Mouse (Mus musculus): ENCODE measurements at regions not wholly inside any gene's neighbourhood (a gene's known extent, or its start where the extent isn't known, plus 50 kb on each side); places are given as distances from the start of the nearest gene placed in this dataset.
"Not testable (repeated sequence)": the region's sequence is repeated elsewhere in the genome, so short reads cannot be mapped to it uniquely, and the experiment has no call there.

DNA sequence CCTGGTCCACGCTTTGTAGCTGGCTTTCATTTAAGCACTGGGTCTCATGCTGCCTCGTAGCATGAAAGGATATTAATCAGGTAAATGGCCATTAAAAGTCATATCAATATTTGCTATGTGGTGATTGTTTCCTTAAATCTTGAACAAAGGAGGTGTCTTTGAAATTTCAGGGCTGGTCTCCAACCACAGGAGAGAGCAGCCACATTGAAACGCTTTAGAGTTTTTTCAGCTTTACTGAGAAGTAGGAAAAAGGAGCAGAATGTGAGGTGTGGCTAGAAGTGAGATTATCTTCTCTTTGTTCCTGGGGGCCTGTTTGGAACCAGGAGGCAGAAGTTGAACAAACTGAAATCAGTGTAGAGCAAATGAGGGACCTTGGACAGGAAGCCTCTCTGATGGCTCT lies 311.7 kb downstream of the Tox3 start:
- ATAC-seq (ENCODE audit: insufficient read depth, low FRiP score, low read depth), result peak; percentile 66; the same call in 1 of the 2 replicates
- Histone ChIP-seq H3K9me3 (no peaks in the 10 kb centered on the region), H3K4me1 (no peaks in the 10 kb centered on the region), H3K4me2 (no peak overlapping the region), H3K4me3 (replicated peaks) (no peak overlapping the region), H3K27ac (peak overlapping the region; percentile 7; the same call in 1 of the 2 replicates), H3K9ac (no peak overlapping the region), H3K36me3 (no peaks in the 10 kb centered on the region), H3K27me3 (replicated peaks) (no peaks in the 10 kb centered on the region)
- 43% methylated on average over 3 of the region's 3 CpGs for WGBS

DNA sequence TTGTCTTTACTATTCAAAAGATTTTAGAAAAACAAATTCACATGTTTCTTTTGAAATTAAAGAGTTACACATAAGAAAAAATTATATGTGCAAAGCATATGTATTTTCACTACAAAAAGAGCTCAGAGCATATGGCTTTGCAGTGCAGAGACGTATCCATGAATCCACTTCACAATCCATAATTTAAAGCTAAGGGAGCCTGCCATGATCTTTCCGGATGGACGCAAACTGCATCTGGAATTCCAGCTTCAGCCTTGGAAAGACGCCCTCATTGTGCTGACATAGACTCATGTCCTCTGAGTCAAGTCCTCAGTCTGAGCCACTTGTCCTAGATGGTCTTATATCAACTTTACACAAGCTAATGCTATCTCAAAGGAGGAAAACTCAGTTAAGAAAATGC lies 315.6 kb downstream of the Tox3 start:
- Histone ChIP-seq H3K4me3 (replicated peaks) (no peak overlapping the region), H3K4me2 (no peak overlapping the region), H3K9me3 (no peaks in the 10 kb centered on the region), H3K27me3 (replicated peaks) (no peaks in the 10 kb centered on the region), H3K4me1 (no peaks in the 10 kb centered on the region), H3K9ac (no peak overlapping the region), H3K27ac (no peak overlapping the region), H3K36me3 (no peaks in the 10 kb centered on the region)
- 86% methylated on average over 4 of the region's 4 CpGs for WGBS
- no peak for ATAC-seq (ENCODE audit: insufficient read depth, low FRiP score, low read depth)

DNA sequence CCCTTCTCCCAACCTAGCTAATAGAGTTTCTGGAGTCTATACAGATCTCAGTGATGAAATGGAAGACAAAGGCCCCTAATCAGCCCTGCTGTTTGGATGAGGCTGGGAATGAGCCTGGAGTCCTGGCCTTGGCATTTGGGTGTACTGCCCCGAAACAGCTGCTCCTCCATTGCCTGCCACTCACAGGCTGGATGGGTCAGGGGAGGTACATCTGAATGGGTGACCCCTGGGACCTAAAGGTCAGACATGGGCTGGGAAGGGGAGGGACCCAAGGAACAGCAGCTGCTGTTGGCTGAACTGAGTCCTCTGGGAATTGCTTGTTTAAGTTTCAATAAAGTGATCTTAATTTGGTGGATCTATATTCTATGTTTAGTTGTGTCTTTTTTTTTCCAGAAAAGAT lies 316.9 kb downstream of the Tox3 start:
- Histone ChIP-seq H3K4me2 (no peak overlapping the region), H3K36me3 (no peaks in the 10 kb centered on the region), H3K9ac (no peak overlapping the region), H3K4me1 (no peaks in the 10 kb centered on the region), H3K27me3 (replicated peaks) (no peaks in the 10 kb centered on the region), H3K9me3 (no peaks in the 10 kb centered on the region), H3K27ac (no peak overlapping the region), H3K4me3 (replicated peaks) (no peak overlapping the region)
- no peak for ATAC-seq (ENCODE audit: insufficient read depth, low FRiP score, low read depth)
- WGBS, result 58% methylated on average over 1 of the region's 1 CpGs

DNA sequence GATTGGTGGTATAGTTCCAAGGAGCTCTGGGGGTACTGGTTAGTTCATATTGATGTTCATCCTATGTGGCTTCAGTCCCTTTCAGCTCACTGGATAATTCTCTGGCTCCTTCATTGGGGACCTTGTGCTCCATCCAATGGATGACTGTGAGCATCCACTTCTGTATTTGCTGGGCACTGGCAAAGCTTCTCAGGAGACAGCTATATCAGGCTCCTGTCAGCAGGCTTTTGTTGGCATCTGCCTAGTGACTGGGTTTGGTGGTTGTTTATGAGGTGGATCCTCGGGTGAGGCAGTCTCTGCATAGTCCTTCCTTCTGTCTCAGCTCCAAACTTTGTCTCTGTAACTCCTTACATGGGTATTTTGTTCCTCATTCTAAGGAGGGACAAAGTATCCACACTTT lies 330.2 kb downstream of the Tox3 start:
- not testable (repeated sequence) for H3K9me3 ChIP-seq; H3K4me1 ChIP-seq; H3K36me3 ChIP-seq; H3K27ac ChIP-seq; H3K4me2 ChIP-seq; ATAC-seq (ENCODE audit: insufficient read depth, low FRiP score, low read depth); H3K4me3 ChIP-seq (replicated peaks); H3K27me3 ChIP-seq (replicated peaks); H3K9ac ChIP-seq
- 53% methylated on average over 1 of the region's 1 CpGs for WGBS

DNA sequence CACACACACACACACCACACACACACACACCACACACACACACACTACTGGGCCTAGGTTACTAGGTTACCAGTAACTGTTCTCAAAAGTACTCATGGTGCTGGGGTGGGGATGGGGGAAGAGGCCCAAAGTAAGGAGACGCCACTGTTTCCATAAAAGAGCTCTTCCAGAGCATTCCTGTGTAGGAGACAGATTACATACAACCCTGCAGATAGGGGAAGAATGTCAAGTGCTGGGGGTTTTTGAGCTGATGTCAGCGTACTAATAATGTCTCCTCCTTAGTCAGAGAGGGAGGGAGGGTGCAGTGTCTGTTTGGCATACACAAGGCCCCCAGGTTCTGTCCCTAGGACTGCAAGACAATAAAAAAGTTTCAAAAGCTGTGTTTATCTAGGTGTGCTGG lies 334.4 kb downstream of the Tox3 start:
- WGBS, result 39% methylated on average over 2 of the region's 2 CpGs
- no peaks in the 10 kb centered on the region for H3K36me3 ChIP-seq
- no peak overlapping the region for H3K27ac ChIP-seq
- no peak overlapping the region for H3K4me2 ChIP-seq
- H3K9ac ChIP-seq, result no peak overlapping the region
- H3K4me3 ChIP-seq (replicated peaks), result no peak overlapping the region
- 0 out of 2 replicates have a peak, but pooled peaks cover 2% of the 10 kb centered on the region for H3K4me1 ChIP-seq
- H3K9me3 ChIP-seq, result no peaks in the 10 kb centered on the region
- no peaks in the 10 kb centered on the region for H3K27me3 ChIP-seq (replicated peaks)
- no peak for ATAC-seq (ENCODE audit: insufficient read depth, low FRiP score, low read depth)

DNA sequence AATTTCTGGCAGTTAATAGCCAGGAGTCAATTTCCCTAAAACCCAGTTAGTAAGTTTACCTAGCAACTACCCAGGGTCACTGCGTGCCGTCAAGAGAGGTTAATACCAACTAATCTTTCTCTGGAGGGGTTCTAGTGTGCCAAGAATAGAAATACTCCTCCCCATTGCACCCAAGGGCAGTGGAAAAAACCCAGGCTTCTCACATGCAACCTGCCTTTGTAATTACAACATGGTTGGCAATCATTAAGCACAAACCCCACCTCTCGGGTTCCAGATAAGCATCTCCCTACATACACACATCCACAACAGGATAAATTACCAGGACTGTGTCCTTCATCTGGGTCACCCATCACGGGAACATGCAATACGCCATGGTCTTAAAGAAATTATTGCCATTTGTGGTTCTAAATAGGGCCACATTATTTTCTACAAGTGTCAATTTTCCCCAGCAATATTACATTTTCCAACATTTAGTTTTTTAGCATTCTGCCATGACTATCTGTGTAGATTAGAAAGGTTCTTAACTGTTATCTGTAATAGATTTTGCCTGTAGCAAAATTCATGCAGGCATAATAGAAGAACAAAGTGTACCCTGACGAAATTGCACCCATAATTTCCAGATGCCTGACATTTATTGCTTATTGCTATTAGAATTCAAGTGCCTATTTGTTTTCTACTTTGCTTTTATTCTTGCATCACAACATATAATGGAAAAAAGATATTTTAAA lies 336.3 kb downstream of the Tox3 start:
- Histone ChIP-seq H3K27me3 (replicated peaks) (no peaks in the 10 kb centered on the region), H3K4me3 (replicated peaks) (no peak overlapping the region), H3K9me3 (no peaks in the 10 kb centered on the region), H3K36me3 (no peaks in the 10 kb centered on the region), H3K27ac (no peak overlapping the region), H3K9ac (no peak overlapping the region), H3K4me1 (0 out of 2 replicates have a peak, but pooled peaks cover 2% of the 10 kb centered on the region), H3K4me2 (no peak overlapping the region)
- ATAC-seq (ENCODE audit: insufficient read depth, low FRiP score, low read depth), result no peak
- WGBS, result 73% methylated on average over 6 of the region's 6 CpGs

DNA sequence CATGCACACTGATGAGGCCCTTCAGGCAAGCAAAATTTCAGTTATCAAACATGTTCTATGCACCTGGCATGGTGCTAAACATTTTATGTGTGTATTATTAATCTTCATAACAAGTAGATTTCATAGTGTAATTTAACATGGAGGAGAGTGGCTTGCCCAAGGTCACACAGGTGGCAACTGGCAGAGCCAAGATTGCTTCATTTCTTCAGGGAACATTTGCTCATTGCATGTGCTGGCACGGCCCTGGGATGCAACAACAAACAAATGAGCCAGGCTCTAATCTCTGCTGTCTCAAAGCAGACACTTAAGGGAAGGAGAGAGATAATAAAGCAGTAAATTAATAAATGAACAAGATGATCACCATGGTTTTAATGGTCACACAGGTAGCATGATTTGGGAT lies 338.7 kb downstream of the Tox3 start:
- H3K36me3 ChIP-seq, result no peaks in the 10 kb centered on the region
- no peak overlapping the region for H3K4me2 ChIP-seq
- 0 out of 2 replicates have a peak, but pooled peaks cover 2% of the 10 kb centered on the region for H3K4me1 ChIP-seq
- 83% methylated on average over 1 of the region's 1 CpGs for WGBS
- no peak overlapping the region for H3K4me3 ChIP-seq (replicated peaks)
- H3K27me3 ChIP-seq (replicated peaks), result no peaks in the 10 kb centered on the region
- no peak for ATAC-seq (ENCODE audit: insufficient read depth, low FRiP score, low read depth)
- no peaks in the 10 kb centered on the region for H3K9me3 ChIP-seq
- no peak overlapping the region for H3K9ac ChIP-seq
- no peak overlapping the region for H3K27ac ChIP-seq

DNA sequence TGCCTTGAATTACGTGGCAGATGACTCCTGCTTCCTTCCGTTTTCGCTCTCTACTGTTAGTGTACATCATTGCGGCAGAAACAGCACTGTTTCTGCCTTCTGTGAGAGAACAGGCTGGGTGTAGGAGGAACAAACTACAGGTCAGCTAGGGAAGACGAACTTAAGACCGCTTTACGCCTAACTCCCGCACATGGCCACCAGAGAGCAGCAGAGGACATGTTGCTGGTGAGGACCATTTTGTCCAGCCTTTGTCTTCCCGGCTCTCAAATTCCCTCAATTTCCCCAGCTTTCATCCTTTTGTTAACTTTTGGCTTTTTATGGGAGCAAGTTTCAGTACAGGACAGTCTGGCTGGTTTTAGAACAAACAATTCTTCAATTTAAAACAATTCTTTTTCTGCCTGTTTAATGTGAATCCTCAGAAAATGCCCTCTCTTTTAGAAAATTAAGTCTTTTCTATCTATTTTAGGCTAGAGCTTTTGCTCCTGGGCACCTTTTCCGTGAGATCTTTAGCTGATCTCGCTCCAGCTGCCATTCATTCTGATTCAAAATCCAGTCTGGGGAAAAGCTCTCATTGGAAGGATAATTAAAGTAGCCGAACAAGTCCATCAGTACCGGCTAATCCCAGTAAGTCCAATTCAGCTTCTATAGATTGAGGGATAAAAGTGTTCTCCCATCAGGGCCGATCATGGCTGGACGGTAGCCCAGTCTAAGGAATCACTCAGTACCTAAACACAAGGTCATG lies 347.1 kb downstream of the Tox3 start:
- Histone ChIP-seq H3K27me3 (replicated peaks) (no peaks in the 10 kb centered on the region), H3K4me1 (no peaks in the 10 kb centered on the region), H3K4me2 (no peak overlapping the region), H3K36me3 (no peaks in the 10 kb centered on the region), H3K27ac (no peak overlapping the region), H3K4me3 (replicated peaks) (no peak overlapping the region), H3K9me3 (no peaks in the 10 kb centered on the region), H3K9ac (no peak overlapping the region)
- ATAC-seq (ENCODE audit: insufficient read depth, low FRiP score, low read depth), result no peak
- WGBS, result 43% methylated on average over 15 of the region's 15 CpGs

DNA sequence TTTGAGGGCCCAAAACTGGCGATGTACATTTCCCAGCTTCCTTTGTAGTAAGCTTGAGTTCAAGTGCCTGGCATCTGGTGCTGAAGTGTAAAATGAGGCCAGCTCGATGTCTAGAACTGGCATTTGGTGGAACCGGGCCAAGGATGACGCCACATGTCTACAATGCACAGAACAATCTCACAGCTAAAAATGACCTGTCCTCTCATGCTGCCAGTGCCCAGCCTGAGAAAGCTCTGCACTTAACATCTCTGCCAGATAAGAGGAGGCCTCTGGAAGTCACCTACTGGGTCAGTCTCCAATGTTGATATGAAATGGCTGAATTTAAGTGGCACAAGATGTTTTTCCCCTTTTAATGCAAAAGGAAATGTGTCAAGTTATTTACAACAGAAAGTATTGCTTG lies 354.4 kb downstream of the Tox3 start:
- Histone ChIP-seq H3K4me2 (no peak overlapping the region), H3K36me3 (no peaks in the 10 kb centered on the region), H3K27me3 (replicated peaks) (no peaks in the 10 kb centered on the region), H3K27ac (no peak overlapping the region), H3K9me3 (no peaks in the 10 kb centered on the region), H3K9ac (no peak overlapping the region), H3K4me3 (replicated peaks) (no peak overlapping the region), H3K4me1 (no peaks in the 10 kb centered on the region)
- 84% methylated on average over 4 of the region's 4 CpGs for WGBS
- ATAC-seq (ENCODE audit: insufficient read depth, low FRiP score, low read depth), result no peak

DNA sequence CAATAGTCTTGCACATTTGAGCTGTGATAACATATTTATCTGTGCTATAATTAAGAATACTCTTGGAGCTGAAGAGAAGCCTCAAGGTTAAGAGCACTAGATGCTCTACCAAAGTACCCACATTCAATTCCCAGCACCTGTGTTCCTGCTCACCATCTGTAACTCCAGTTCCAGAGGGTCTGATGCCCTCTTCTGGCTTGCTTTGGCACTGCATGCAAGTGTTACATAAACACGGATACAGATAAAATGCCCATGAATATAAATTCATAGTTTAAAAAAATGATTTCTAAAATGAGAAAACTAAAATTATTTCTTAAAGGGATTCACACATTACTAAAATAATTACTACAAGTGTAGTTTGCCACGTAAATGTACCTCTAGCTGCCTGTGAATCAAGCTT lies 364.3 kb downstream of the Tox3 start:
- no peak overlapping the region for H3K4me2 ChIP-seq
- ATAC-seq (ENCODE audit: insufficient read depth, low FRiP score, low read depth), result no peak
- H3K4me1 ChIP-seq, result no peaks in the 10 kb centered on the region

DNA sequence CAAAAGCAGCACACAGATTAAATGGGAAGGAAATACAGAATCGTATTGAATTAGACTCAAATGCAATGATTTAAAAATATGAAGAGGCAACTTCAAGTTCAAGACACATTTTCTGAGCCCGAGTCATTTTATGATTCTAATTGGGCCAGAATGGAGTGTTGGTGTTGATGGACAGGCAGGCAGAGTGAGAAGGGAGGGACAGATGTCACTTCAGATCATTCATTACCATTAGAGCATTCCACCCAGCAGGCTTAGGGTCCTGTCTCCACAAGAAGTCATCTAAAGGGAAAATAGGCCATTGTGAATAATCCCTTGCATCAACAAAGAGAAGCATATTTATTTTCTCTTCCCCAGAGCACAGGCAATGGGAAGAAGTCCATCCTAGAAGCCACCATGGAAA lies 365.6 kb downstream of the Tox3 start:
- WGBS, result 71% methylated on average over 2 of the region's 2 CpGs
- Histone ChIP-seq H3K9ac (no peak overlapping the region), H3K36me3 (no peaks in the 10 kb centered on the region), H3K4me2 (no peak overlapping the region), H3K27ac (no peak overlapping the region), H3K4me3 (replicated peaks) (no peak overlapping the region), H3K27me3 (replicated peaks) (no peaks in the 10 kb centered on the region), H3K9me3 (no peaks in the 10 kb centered on the region), H3K4me1 (no peaks in the 10 kb centered on the region)
- no peak for ATAC-seq (ENCODE audit: insufficient read depth, low FRiP score, low read depth)

More for the DNA sequence above, 364.3 kb downstream of the Tox3 start:
- H3K36me3 ChIP-seq, result no peaks in the 10 kb centered on the region
- H3K9ac ChIP-seq, result no peak overlapping the region
- WGBS, result 93% methylated on average over 2 of the region's 2 CpGs
- no peaks in the 10 kb centered on the region for H3K9me3 ChIP-seq
- no peak overlapping the region for H3K27ac ChIP-seq
- H3K4me3 ChIP-seq (replicated peaks), result no peak overlapping the region
- H3K27me3 ChIP-seq (replicated peaks), result no peaks in the 10 kb centered on the region

DNA sequence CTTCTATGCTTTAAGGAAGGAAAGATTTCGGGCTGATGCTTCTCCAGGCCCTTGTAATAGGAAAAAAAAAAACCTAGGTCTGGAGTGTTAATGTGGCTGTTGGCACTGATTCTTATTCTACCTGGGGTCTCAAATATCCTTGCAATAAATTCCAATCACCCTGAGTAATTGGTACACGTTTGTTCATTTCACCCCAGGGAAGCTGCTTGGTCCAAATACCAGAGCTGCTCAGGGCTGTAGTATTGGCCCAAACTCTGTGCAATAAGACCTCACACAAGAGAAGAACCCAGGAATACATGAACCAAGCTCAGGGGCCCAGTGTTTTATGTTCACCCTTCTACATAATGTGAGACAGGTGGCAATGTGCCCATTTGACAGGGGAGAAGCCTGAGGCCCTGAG lies 366.8 kb downstream of the Tox3 start:
- ATAC-seq (ENCODE audit: insufficient read depth, low FRiP score, low read depth), result no peak
- Histone ChIP-seq H3K27me3 (replicated peaks) (no peaks in the 10 kb centered on the region), H3K9me3 (no peaks in the 10 kb centered on the region), H3K36me3 (no peaks in the 10 kb centered on the region), H3K27ac (no peak overlapping the region), H3K9ac (no peak overlapping the region), H3K4me3 (replicated peaks) (no peak overlapping the region), H3K4me1 (no peaks in the 10 kb centered on the region), H3K4me2 (no peak overlapping the region)
- 75% methylated on average over 2 of the region's 2 CpGs for WGBS

Data from stomach, embryonic 15.5 days (tissue).